Mouse (Mus musculus): Measurements from ENCODE around the gene Wipf2. TPM values are rescaled to one million over a fixed set of nuclear protein-coding genes. Genes with fewer than 3 reads are reported as not detected.

Gene Wipf2
- total and polyA plus RNA-seq, 2 experiments from 2014 or later: 3.8 to 9.2 TPM

DNA sequence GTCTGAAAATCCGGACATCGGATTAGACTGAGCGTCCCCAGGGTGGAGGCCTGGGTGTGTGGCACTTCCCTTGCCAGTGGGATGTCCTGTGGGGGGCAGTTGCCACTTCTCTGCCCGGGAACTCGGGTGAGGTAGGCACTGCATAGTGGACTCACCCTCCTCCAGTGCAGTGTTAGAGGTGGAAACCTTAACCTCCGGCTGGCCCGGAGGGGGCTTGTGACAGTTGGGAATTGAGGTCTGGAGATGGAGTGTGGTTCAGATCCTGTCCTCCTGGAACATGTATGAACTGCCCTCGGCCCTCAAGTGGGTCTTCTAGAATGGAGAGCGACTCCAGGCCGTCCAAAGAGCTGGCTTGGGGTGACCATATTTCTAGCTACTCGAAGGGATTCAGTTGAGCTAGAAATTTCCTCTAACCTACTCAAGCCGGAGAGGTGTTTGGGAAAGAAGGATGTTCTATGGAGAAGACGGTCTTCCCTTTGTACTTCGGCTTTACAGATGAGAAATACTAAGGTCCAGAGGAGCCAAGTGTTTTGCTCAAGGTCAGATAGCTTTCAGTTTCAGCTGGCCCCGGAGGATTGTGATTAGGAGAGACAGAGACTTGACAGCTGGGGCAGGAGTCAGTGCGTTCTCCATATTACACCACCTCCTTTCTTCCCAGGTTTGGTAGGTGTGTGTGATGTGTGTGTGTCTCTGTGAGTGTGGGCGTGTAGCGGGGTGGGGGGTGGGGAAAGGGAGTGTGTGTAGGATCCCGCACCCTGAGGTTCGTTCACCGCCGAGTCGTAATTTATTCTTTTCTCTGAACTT, 73.4 kb downstream of the Wipf2 start:
- Histone ChIP-seq H3K27ac (ENCODE audit: low read depth, low read length) (no peak overlapping the region; the same call in 1 of the 2 replicates), H3K4me3 (ENCODE audit: low read depth, low read length) (peak overlapping the region; percentile 56), H3K36me3 (ENCODE audit: insufficient read depth, low read length) (no peaks in the 10 kb centered on the region), H3K9ac (replicated peaks; ENCODE audit: low read length, poor library complexity, severe bottlenecking) (peak overlapping the region; percentile 61), H3K4me1 (ENCODE audit: insufficient read depth, low read length) (peaks cover 17% of the 10 kb centered on the region; the same call in 1 of the 2 replicates), H3K4me2 (ENCODE audit: low read depth, low read length, poor library complexity, severe bottlenecking) (peak overlapping the region; percentile 87), H3K27me3 (ENCODE audit: insufficient read depth, low read length) (0 out of 2 replicates have a peak, but pooled peaks cover 3% of the 10 kb centered on the region), H3K9me3 (ENCODE audit: low read length) (no peaks in the 10 kb centered on the region)
- no peak for TF ChIP-seq CTCF (IDR thresholded peaks at IDR 0.05)
- no peak for ATAC-seq (ENCODE audit: low FRiP score)
- 4% methylated on average over 23 of the region's 23 CpGs for WGBS
- no peak for DNase-seq (ENCODE audit: low spot score)

DNA sequence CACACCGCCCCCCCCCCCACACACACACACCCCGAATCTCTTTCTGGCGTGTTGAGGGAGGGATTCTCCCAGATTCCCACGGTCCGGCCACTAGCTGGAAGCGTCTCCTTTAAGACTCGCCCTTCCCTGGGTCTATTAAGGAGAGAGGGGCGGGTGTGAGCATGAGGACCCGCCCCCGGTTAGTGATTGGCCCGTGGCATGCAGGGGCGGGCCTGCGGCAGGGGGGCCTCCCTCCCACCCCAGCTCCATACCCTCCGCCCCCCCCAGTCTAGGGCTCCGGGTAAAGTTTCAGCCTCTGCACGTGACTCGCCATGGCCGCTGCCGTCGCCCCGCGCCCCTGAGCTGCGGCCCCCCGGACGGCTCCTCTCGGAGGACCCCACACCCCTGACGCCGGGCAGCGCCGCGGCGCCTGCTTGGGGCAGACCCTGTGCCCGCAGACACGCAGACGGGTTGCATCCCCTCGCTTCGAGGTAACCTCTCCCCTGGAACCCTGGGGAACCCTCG, 74.0 kb downstream of the Wipf2 start:
- H3K27me3 ChIP-seq (ENCODE audit: insufficient read depth, low read length): 0 out of 2 replicates have a peak, but pooled peaks cover 3% of the 10 kb centered on the region
- peak overlapping the region; percentile 26 for H3K27ac ChIP-seq (ENCODE audit: low read depth, low read length)
- ATAC-seq (ENCODE audit: low FRiP score) (peak; percentile 86), DNase-seq (ENCODE audit: low spot score) (peak; percentile 93)
- H3K4me3 ChIP-seq (ENCODE audit: low read depth, low read length): peak overlapping the region; percentile 56
- H3K4me1 ChIP-seq (ENCODE audit: insufficient read depth, low read length): peaks cover 14% of the 10 kb centered on the region; the same call in 1 of the 2 replicates
- 2% methylated on average over 30 of the region's 38 CpGs for WGBS
- H3K36me3 ChIP-seq (ENCODE audit: insufficient read depth, low read length): no peaks in the 10 kb centered on the region
- H3K9ac ChIP-seq (replicated peaks; ENCODE audit: low read length, poor library complexity, severe bottlenecking): peak overlapping the region; percentile 61
- peak overlapping the region; percentile 87 for H3K4me2 ChIP-seq (ENCODE audit: low read depth, low read length, poor library complexity, severe bottlenecking)
- TF ChIP-seq CTCF (IDR thresholded peaks at IDR 0.05): no peak
- no peaks in the 10 kb centered on the region for H3K9me3 ChIP-seq (ENCODE audit: low read length)

DNA sequence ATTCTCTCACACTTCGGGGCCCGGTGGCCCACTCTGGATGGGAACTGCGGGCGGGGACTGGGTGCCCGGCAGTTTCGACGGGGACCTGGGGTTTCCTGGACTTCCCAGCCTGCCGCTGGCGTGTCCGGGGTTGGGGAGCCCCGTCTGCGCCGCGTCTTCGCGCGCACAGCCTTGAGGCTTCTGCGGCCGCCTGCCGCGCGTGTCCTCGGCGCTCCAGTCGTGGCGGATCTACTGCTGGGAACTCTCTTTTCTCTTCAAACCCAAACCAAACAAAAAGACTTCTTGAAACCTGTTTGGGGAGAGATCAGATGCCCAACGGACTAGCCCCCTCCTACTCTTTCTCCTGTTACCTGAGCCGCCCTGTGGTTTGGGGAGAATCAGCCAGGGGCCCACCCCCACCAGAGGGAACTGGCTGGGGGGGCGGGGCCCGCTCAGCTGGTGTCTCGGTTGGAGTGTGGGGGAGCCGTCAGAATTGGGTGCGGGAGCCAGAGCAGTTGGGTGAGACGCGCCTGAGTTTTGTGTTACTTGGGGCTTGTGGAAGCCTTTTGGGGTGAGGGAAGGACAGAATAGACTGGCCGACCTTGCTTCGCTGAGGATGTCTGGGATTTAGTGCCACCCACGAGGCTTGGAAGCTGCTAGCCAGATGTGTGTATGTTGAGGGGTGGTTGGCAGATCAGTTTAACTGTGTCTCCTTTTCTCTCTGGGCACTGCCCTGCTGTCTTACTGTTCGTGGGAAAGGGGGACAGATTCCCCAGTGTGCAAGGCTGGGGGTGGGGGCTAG, 74.7 kb downstream of the Wipf2 start:
- Histone ChIP-seq H3K36me3 (ENCODE audit: insufficient read depth, low read length) (no peaks in the 10 kb centered on the region), H3K9me3 (ENCODE audit: low read length) (no peaks in the 10 kb centered on the region), H3K4me1 (ENCODE audit: insufficient read depth, low read length) (peaks cover 14% of the 10 kb centered on the region; the same call in 1 of the 2 replicates), H3K27me3 (ENCODE audit: insufficient read depth, low read length) (0 out of 2 replicates have a peak, but pooled peaks cover 3% of the 10 kb centered on the region), H3K4me3 (ENCODE audit: low read depth, low read length) (peak overlapping the region; percentile 56), H3K9ac (replicated peaks; ENCODE audit: low read length, poor library complexity, severe bottlenecking) (peak overlapping the region; percentile 61), H3K4me2 (ENCODE audit: low read depth, low read length, poor library complexity, severe bottlenecking) (peak overlapping the region; percentile 87), H3K27ac (ENCODE audit: low read depth, low read length) (peak overlapping the region; percentile 26)
- no peak for TF ChIP-seq CTCF (IDR thresholded peaks at IDR 0.05)
- no peak for DNase-seq (ENCODE audit: low spot score)
- WGBS: 2% methylated on average over 39 of the region's 39 CpGs
- no peak for ATAC-seq (ENCODE audit: low FRiP score)

DNA sequence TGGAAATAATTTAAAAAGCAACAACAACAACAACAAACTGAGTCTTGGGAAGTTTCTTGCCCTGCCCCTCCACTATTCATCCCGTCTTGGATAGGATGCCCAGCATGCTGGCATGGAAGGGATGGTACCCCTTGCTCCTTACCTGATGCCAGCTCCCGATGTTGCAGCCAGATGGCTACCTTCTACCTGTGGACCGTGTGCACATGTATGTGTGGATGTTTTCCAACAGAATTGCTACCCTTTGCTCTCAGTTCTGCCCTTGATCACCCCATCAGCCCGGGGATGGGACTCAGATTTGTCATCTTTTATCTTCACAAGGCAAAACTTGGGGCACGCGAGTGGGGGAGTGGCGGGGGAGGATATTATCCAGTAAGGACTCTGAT, 75.3 kb downstream of the Wipf2 start:
- no peak for ATAC-seq (ENCODE audit: low FRiP score)
- no peak for TF ChIP-seq CTCF (IDR thresholded peaks at IDR 0.05)
- H3K27ac ChIP-seq (ENCODE audit: low read depth, low read length): no peak overlapping the region
- 44% methylated on average over 7 of the region's 7 CpGs for WGBS
- 0 out of 2 replicates have a peak, but pooled peaks cover 3% of the 10 kb centered on the region for H3K27me3 ChIP-seq (ENCODE audit: insufficient read depth, low read length)
- H3K9me3 ChIP-seq (ENCODE audit: low read length): no peaks in the 10 kb centered on the region
- H3K4me2 ChIP-seq (ENCODE audit: low read depth, low read length, poor library complexity, severe bottlenecking): peak overlapping the region; percentile 87; the same call in 1 of the 2 replicates
- H3K9ac ChIP-seq (replicated peaks; ENCODE audit: low read length, poor library complexity, severe bottlenecking): no peak overlapping the region
- no peaks in the 10 kb centered on the region for H3K36me3 ChIP-seq (ENCODE audit: insufficient read depth, low read length)
- H3K4me3 ChIP-seq (ENCODE audit: low read depth, low read length): no peak overlapping the region; the same call in 1 of the 2 replicates
- peaks cover 14% of the 10 kb centered on the region; the same call in 1 of the 2 replicates for H3K4me1 ChIP-seq (ENCODE audit: insufficient read depth, low read length)
- DNase-seq (ENCODE audit: low spot score): no peak

DNA sequence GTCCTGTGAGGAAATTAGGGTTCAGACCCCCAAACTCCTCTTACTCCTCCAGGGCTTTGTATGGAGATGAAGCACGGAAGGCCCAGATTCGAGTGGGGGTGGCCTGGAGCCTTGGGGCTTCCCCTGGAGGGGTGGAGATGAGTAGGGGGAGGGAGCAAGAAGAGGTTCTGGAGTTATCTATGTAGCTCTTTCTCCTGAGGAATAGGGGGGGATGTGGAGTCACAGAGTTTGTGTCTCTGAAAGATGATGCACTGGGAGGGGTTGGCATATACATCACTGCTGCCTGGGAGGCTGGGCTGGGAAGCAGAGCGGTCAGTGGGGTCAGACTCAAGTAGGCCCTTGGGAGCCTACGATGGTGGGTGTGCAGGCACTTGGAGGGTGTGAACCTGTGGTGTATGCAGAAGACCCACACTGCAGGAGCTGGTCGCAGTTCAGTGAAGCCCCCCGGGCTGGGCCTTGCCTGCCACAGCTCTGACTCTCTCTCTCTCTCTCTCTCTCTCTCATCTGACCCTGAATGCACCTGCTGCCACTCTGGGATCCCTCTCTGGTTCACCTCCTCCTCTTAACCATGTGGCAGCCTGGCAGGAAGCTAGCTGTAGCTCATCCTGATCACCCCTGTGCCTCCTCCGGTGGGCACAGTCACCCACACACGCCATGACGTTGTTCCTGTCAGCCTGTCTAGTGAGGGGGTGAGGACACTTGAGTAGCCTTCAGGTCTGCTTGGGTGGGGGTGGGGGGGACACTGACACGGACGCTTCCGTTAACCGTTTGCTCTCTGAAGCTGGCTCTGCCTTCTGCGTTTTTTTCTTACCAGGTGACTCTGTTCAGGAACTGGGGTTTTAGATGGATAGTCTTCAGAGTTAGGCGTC, 75.9 kb downstream of the Wipf2 start:
- ATAC-seq (ENCODE audit: low FRiP score) (no peak), DNase-seq (ENCODE audit: low spot score) (no peak)
- peaks cover 14% of the 10 kb centered on the region; the same call in 1 of the 2 replicates for H3K4me1 ChIP-seq (ENCODE audit: insufficient read depth, low read length)
- peak overlapping the region; percentile 87; the same call in 1 of the 2 replicates for H3K4me2 ChIP-seq (ENCODE audit: low read depth, low read length, poor library complexity, severe bottlenecking)
- TF ChIP-seq CTCF (IDR thresholded peaks at IDR 0.05): no peak
- no peaks in the 10 kb centered on the region for H3K9me3 ChIP-seq (ENCODE audit: low read length)
- WGBS: 59% methylated on average over 15 of the region's 15 CpGs
- H3K27ac ChIP-seq (ENCODE audit: low read depth, low read length): no peak overlapping the region
- 0 out of 2 replicates have a peak, but pooled peaks cover 3% of the 10 kb centered on the region for H3K27me3 ChIP-seq (ENCODE audit: insufficient read depth, low read length)
- no peak overlapping the region for H3K9ac ChIP-seq (replicated peaks; ENCODE audit: low read length, poor library complexity, severe bottlenecking)
- H3K4me3 ChIP-seq (ENCODE audit: low read depth, low read length): no peak overlapping the region
- H3K36me3 ChIP-seq (ENCODE audit: insufficient read depth, low read length): no peaks in the 10 kb centered on the region
